Mouse (Mus musculus): ENCODE results near the gene Ttc9b.

Ttc9b gene

GRCm38 (mm10) chr7:27688246-27688788 is 34.6 kb downstream of the Ttc9b start:
- no peak for DNase-seq

- peak; percentile 86 for DNase-seq
Observed at GRCm38 (mm10) chr7:27688815-27689612, 35.3 kb downstream of the Ttc9b start, which contains the start of gene Zfp607b. Zfp607b (plus strand) TSS chr7:27689340.

GRCm38 (mm10) chr7:27691076-27691475 is 37.4 kb downstream of the Ttc9b start:
- peak; percentile 31 for DNase-seq

GRCm38 (mm10) chr7:27696711-27697110 is 43.0 kb downstream of the Ttc9b start:
- DNase-seq: no peak

Measured in lung, postnatal 14 days (tissue).